19 mouse cellular contexts compared by ENCODE assay signal in the genomic region with DNA sequence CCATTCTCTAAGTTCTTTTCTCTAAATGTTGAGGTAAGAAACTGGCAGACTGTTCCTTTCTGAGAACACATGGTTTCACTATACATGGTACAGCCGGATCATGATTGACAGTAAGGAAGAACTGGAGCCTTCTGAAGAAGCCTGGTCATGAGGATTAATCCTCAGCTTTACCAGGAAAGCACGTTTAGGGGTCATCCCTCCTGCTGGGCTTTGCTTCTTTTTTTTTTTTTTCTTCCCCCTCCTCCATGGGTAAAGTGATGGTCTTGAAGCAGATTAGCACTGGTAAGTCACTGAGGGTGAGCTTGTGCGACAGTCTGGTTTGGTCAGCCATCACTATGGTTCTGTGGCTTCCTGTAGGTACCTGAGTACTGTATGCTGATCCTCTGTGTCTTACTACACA.
A peak's percentile ranks its signal among the peaks of the same experiment; 100 is the strongest.
DNase-seq lines count a peak whose midpoint lies in the region; ATAC-seq lines count a peak whose summit lies in the region.
"Had no signal": no experiment of that assay in that cellular context is flagged by ENCODE, and none has a peak within 500 bp of the region (broad histone marks: within the 10 kb centered on the region; RNA-seq: fewer than 3 reads in every experiment).

No protein-coding gene starts in this region.

- no peak for ATAC-seq in forebrain, embryonic 14.5 days
- ATAC-seq in midbrain, embryonic 11.5 days (ENCODE audit: low FRiP score) = 0 out of 2 replicates have a peak, but pooled peaks have one; percentile 44
- ATAC-seq in midbrain, embryonic 14.5 days (ENCODE audit: low FRiP score, low TSS enrichment) = no peak
- ATAC-seq in limb, embryonic 12.5 days (ENCODE audit: insufficient number of reproducible peaks, insufficient read depth, low FRiP score, low TSS enrichment, low read depth) = no peak
- ATAC-seq: forebrain, embryonic 13.5 days; inflammation-experienced regulatory T-cells, adult 6 months; Patski had no signal

- no peaks in the 10 kb centered on the region for H3K27me3 ChIP-seq in forebrain, embryonic 10.5 days (ENCODE audit: poor library complexity, severe bottlenecking)
- no peaks in the 10 kb centered on the region for H3K27me3 ChIP-seq in forebrain, embryonic 14.5 days (replicated peaks; ENCODE audit: control insufficient read depth, insufficient read depth, low read length)
- H3K27me3 ChIP-seq in midbrain, embryonic 11.5 days (ENCODE audit: control insufficient read depth, insufficient read depth, low read length) = no peaks in the 10 kb centered on the region
- no peaks in the 10 kb centered on the region for H3K27me3 ChIP-seq in midbrain, embryonic 14.5 days (ENCODE audit: control insufficient read depth, insufficient read depth, low read length)
- H3K27me3 ChIP-seq in limb, embryonic 12.5 days = no peaks in the 10 kb centered on the region
- H3K27me3 ChIP-seq: embryonic facial prominence, embryonic 12.5 days; forebrain, embryonic 13.5 days; heart, embryonic 12.5 days; Patski had no signal

- no peaks in the 10 kb centered on the region for H3K9me3 ChIP-seq in forebrain, embryonic 10.5 days
- H3K9me3 ChIP-seq in forebrain, embryonic 14.5 days (replicated peaks; ENCODE audit: control insufficient read depth, low read length) = no peaks in the 10 kb centered on the region
- no peaks in the 10 kb centered on the region for H3K9me3 ChIP-seq in midbrain, embryonic 11.5 days (ENCODE audit: control insufficient read depth, low read length)
- no peaks in the 10 kb centered on the region for H3K9me3 ChIP-seq in midbrain, embryonic 14.5 days (ENCODE audit: control insufficient read depth, low read length)
- H3K9me3 ChIP-seq in limb, embryonic 12.5 days = no peaks in the 10 kb centered on the region
- H3K9me3 ChIP-seq: embryonic facial prominence, embryonic 12.5 days; forebrain, embryonic 13.5 days; heart, embryonic 12.5 days had no signal

- H3K4me1 ChIP-seq in forebrain, embryonic 10.5 days = peaks cover 55% of the 10 kb centered on the region
- no peaks in the 10 kb centered on the region for H3K4me1 ChIP-seq in forebrain, embryonic 14.5 days (ENCODE audit: control insufficient read depth, insufficient read depth, low read length)
- peaks cover 9% of the 10 kb centered on the region for H3K4me1 ChIP-seq in midbrain, embryonic 11.5 days (ENCODE audit: control insufficient read depth, insufficient read depth, low read length)
- H3K4me1 ChIP-seq in midbrain, embryonic 14.5 days (ENCODE audit: control insufficient read depth, insufficient read depth, low read length) = 0 out of 2 replicates have a peak, but pooled peaks cover 10% of the 10 kb centered on the region
- H3K4me1 ChIP-seq in limb, embryonic 12.5 days (replicated peaks) = peaks cover 85% of the 10 kb centered on the region

- 38% methylated on average over 3 of the region's 3 CpGs for WGBS in forebrain, embryonic 10.5 days
- WGBS in forebrain, embryonic 14.5 days = 39% methylated on average over 3 of the region's 3 CpGs
- 15% methylated on average over 3 of the region's 3 CpGs for WGBS in midbrain, embryonic 11.5 days
- whole genome bisulfite sequencing in midbrain, embryonic 14.5 days = 22% methylated on average over 3 of the region's 3 CpGs
- 54% methylated on average over 3 of the region's 3 CpGs for WGBS in limb, embryonic 12.5 days

- H3K27ac ChIP-seq in forebrain, embryonic 10.5 days = peak overlapping the region; percentile 75; the same call in 1 of the 2 replicates
- no peak overlapping the region for H3K27ac ChIP-seq in forebrain, embryonic 14.5 days (ENCODE audit: low read depth, low read length)
- no peak overlapping the region for H3K27ac ChIP-seq in midbrain, embryonic 11.5 days (ENCODE audit: low read depth, low read length)
- no peak overlapping the region for H3K27ac ChIP-seq in midbrain, embryonic 14.5 days (replicated peaks; ENCODE audit: low read depth, low read length)
- peak overlapping the region; percentile 73; the same call in 1 of the 2 replicates for H3K27ac ChIP-seq in limb, embryonic 12.5 days
- H3K27ac ChIP-seq: forebrain, embryonic 13.5 days had no signal

- 0 out of 2 replicates have a peak, but pooled peaks cover 4% of the 10 kb centered on the region for H3K36me3 ChIP-seq in forebrain, embryonic 10.5 days (replicated peaks)
- H3K36me3 ChIP-seq in forebrain, embryonic 14.5 days (ENCODE audit: control insufficient read depth, insufficient read depth, low read length) = no peaks in the 10 kb centered on the region
- no peaks in the 10 kb centered on the region for H3K36me3 ChIP-seq in midbrain, embryonic 11.5 days (ENCODE audit: control insufficient read depth, insufficient read depth, low read length)
- H3K36me3 ChIP-seq in midbrain, embryonic 14.5 days (ENCODE audit: control insufficient read depth, insufficient read depth, low read length) = 0 out of 2 replicates have a peak, but pooled peaks cover 2% of the 10 kb centered on the region
- no peaks in the 10 kb centered on the region for H3K36me3 ChIP-seq in limb, embryonic 12.5 days
- H3K36me3 ChIP-seq: embryonic facial prominence, embryonic 12.5 days; heart, embryonic 12.5 days had no signal

- DNase-seq in forebrain, embryonic 10.5 days (ENCODE audit: extremely low spot score, low spot score) = no peak
- no peak for DNase-seq in forebrain, embryonic 14.5 days (ENCODE audit: low spot score)
- DNase-seq in midbrain, embryonic 11.5 days (ENCODE audit: low spot score, missing footprints) = peak; percentile 84
- no peak for DNase-seq in midbrain, embryonic 14.5 days
- no peak for DNase-seq in urinary bladder, postnatal 14 days (ENCODE audit: low spot score)
- DNase-seq in right cerebral cortex, postnatal 4 days = no peak
- no peak for DNase-seq in layer of hippocampus, postnatal 36 days
- DNase-seq: adrenal gland, adult 2 months; adrenal gland, postnatal 25 days; cerebellum, adult 18-20 months; cerebellum, adult 9-11 months; cerebellum, postnatal 36 days; gastrocnemius, postnatal 10 days had no signal

- no peak overlapping the region for H3K9ac ChIP-seq in forebrain, embryonic 14.5 days (ENCODE audit: low read length)
- no peak overlapping the region for H3K9ac ChIP-seq in midbrain, embryonic 11.5 days (ENCODE audit: low read length)
- no peak overlapping the region for H3K9ac ChIP-seq in midbrain, embryonic 14.5 days (replicated peaks; ENCODE audit: low read length)
- no peak overlapping the region for H3K9ac ChIP-seq in limb, embryonic 12.5 days (replicated peaks)
- H3K9ac ChIP-seq: embryonic facial prominence, embryonic 12.5 days; forebrain, embryonic 13.5 days; heart, embryonic 12.5 days had no signal

- H3K4me3 ChIP-seq in forebrain, embryonic 10.5 days = no peak overlapping the region
- no peak overlapping the region for H3K4me3 ChIP-seq in forebrain, embryonic 14.5 days (ENCODE audit: low read depth, low read length)
- no peak overlapping the region for H3K4me3 ChIP-seq in midbrain, embryonic 11.5 days (ENCODE audit: low read depth, low read length)
- H3K4me3 ChIP-seq in midbrain, embryonic 14.5 days (replicated peaks; ENCODE audit: low read depth, low read length) = no peak overlapping the region
- no peak overlapping the region for H3K4me3 ChIP-seq in limb, embryonic 12.5 days (replicated peaks)
- H3K4me3 ChIP-seq: embryonic facial prominence, embryonic 12.5 days; forebrain, embryonic 13.5 days; heart, embryonic 12.5 days had no signal

- H3K4me2 ChIP-seq in forebrain, embryonic 14.5 days (ENCODE audit: low read length) = no peak overlapping the region
- H3K4me2 ChIP-seq in midbrain, embryonic 11.5 days = no peak overlapping the region
- no peak overlapping the region for H3K4me2 ChIP-seq in midbrain, embryonic 14.5 days (ENCODE audit: low read length)
- H3K4me2 ChIP-seq in limb, embryonic 12.5 days = no peak overlapping the region
- H3K4me2 ChIP-seq: embryonic facial prominence, embryonic 12.5 days; forebrain, embryonic 13.5 days; heart, embryonic 12.5 days had no signal

Comparison
In these comparisons a context has a peak if more than half of its experiments do, and no peak if none do; other contexts are left out.
1. H3K27ac ChIP-seq: peak in forebrain, embryonic 10.5 days (single experiment) and limb, embryonic 12.5 days (single experiment); none in forebrain, embryonic 14.5 days (single experiment), midbrain, embryonic 11.5 days (single experiment) and midbrain, embryonic 14.5 days (single experiment).